Mouse (Mus musculus): ENCODE measurements around the gene Efhd2. TPM values are rescaled to one million over a fixed set of nuclear protein-coding genes. Genes with fewer than 3 reads are reported as not detected.

The Efhd2 gene
- polyA plus RNA-seq, 3 experiments from 2014 or later, result 26.9 to 64.6 (median 28.4) TPM

- ATAC-seq, result peak; percentile 38
Measured at GRCm38 (mm10) chr4:141857422-141857930, 17.2 kb downstream of the Efhd2 start.

- no peak for ATAC-seq
Measured at GRCm38 (mm10) chr4:141853437-141853836, 21.3 kb downstream of the Efhd2 start.

- no peak for ATAC-seq
Measured at GRCm38 (mm10) chr4:141845999-141846398, 28.7 kb downstream of the Efhd2 start, which contains the start of gene Ctrc. Gene Ctrc (minus strand): TSS chr4:141846359.

- no peak for ATAC-seq
Measured at GRCm38 (mm10) chr4:141834536-141835095, 40.1 kb downstream of the Efhd2 start.

GRCm38 (mm10) chr4:141833911-141834310 lies 40.8 kb downstream of the Efhd2 start:
- ATAC-seq, result no peak

GRCm38 (mm10) chr4:141831361-141831760 lies 43.4 kb downstream of the Efhd2 start:
- ATAC-seq, result no peak

- no peak for ATAC-seq
Measured at GRCm38 (mm10) chr4:141830381-141830780, 44.3 kb downstream of the Efhd2 start.

- no peak for ATAC-seq
Measured at GRCm38 (mm10) chr4:141828177-141828576, 46.5 kb downstream of the Efhd2 start.

GRCm38 (mm10) chr4:141827401-141827800 lies 47.3 kb downstream of the Efhd2 start:
- ATAC-seq, result no peak

GRCm38 (mm10) chr4:141826060-141826459 lies 48.7 kb downstream of the Efhd2 start, which contains the start of gene Cela2a:
Gene Cela2a (minus strand): TSS chr4:141826160.
- no peak for ATAC-seq

GRCm38 (mm10) chr4:141822979-141823378 lies 51.7 kb downstream of the Efhd2 start:
- ATAC-seq, result no peak

GRCm38 (mm10) chr4:141822089-141822488 lies 52.6 kb downstream of the Efhd2 start:
- ATAC-seq, result no peak

GRCm38 (mm10) chr4:141821178-141821577 lies 53.5 kb downstream of the Efhd2 start:
- no peak for ATAC-seq

- ATAC-seq, result no peak
Measured at GRCm38 (mm10) chr4:141819316-141819715, 55.4 kb downstream of the Efhd2 start.

GRCm38 (mm10) chr4:141818861-141819260 lies 55.9 kb downstream of the Efhd2 start:
- ATAC-seq, result no peak

GRCm38 (mm10) chr4:141817706-141818105 lies 57.0 kb downstream of the Efhd2 start:
- ATAC-seq, result no peak

- no peak for ATAC-seq
Measured at GRCm38 (mm10) chr4:141816776-141817655, 57.7 kb downstream of the Efhd2 start.

- ATAC-seq, result no peak
Measured at GRCm38 (mm10) chr4:141816267-141816666, 58.5 kb downstream of the Efhd2 start.

GRCm38 (mm10) chr4:141811375-141811774 lies 63.3 kb downstream of the Efhd2 start:
- no peak for ATAC-seq

- ATAC-seq, result no peak
Measured at GRCm38 (mm10) chr4:141810975-141811374, 63.7 kb downstream of the Efhd2 start.

- ATAC-seq, result peak; percentile 65
Measured at GRCm38 (mm10) chr4:141809850-141810464, 64.8 kb downstream of the Efhd2 start.
